Mouse (Mus musculus): ENCODE data around the gene Mroh3.

The Mroh3 gene

DNA sequence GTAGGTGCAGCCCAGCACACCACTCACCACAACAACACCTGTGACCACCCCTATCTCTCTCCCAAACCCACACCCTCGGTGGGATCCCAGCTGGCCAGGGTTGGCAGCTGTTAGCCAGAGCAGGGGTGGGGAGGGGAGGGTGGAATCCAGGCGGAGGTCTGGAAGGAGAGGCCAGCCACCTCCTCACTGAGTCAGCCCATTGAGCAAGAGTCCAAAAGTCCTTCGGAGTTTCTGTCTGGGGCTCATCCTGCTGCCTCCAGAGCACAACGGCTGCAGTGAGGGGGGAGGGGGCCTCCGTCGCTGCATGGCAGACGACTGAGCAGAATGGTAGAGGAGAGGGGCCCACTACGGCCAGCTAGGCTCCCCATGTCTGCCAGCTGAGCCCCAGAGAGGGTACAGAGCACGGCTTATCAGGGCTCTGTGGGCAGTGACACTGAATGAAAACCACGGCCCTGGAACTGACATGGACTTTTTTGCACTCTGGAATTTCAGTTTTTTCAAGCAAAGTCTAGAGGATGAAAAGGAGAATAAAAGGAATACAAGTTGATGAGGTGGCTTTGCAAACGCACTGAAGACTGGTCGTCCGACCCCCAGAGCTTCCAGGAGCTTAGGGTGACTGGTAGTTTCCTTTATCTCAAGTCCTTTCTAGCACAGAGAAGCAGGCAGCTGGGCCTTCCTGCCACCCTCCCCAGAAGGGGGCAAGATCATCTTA, 15.9 kb upstream of the Mroh3 start:
- in situ Hi-C loops (cut with MboI; ENCODE audit: low sequenced_read_pairs) = no loop called here

DNA sequence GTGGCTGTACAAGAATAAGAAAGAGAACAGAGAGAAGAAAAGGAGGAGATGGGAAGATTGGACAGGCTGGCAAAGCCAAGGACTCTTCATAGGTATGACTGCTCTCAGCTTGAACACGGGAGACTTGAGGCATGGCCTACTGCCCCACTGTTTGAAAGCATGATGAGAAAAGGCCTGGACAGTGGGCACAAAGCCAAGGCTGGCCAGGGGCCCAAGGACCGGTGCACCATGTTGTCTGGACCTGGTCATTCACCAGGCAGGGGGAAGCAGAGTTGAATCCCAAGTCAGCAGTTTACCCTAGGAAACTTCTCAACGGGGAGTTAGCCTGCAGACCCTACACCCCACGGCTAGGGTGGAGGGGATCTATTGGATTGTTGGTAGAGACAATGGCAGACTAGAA, 15.2 kb upstream of the Mroh3 start:
- in situ Hi-C loops (cut with MboI; ENCODE audit: low sequenced_read_pairs) = no loop called here

DNA sequence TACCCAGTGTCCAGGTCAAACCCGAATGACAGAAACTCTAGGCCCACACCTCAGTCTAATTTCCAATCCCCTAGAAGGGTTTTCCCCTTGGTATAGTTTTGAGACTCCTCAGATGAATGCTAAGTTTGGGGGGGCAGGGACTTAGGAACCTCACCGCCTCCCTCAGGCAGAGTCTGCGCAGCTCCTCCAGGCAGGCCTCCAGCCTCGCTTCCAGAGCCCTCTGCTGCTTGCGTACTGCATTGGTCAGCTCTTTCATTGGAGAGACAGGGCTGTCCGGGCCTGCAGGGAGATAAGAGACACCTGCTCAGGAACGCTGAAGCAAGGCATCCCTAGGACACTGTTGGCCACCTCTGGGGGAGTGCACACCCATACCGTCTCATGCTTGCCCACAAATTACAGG, 14.0 kb upstream of the Mroh3 start:
- in situ Hi-C loops (cut with MboI; ENCODE audit: low sequenced_read_pairs) = no loop called here

DNA sequence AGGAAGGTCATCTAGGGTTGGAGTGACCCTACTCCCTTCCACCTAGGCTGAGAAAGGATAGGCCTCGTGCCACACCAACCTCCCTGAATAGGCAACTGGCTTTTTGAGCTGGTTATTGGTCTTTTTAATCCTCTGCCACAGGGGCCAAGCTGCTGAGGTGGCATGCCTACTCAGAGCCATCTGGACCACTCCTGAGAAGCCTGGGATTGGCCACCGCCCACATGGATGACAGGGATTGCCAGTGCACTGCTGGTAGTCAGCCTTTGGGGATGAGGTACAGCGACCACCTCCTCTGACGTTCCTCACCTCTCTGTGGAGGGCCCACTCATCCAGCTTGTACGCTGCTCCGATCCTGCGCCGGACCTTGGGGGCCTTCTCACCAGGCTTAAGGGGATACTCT, 13.2 kb upstream of the Mroh3 start:
- in situ Hi-C loops (cut with MboI; ENCODE audit: low sequenced_read_pairs) = no loop called here

- in situ Hi-C loops (cut with MboI; ENCODE audit: low sequenced_read_pairs) = no loop called here
Measured at GRCm38 (mm10) chr1:136223758-136224342, 11.2 kb upstream of the Mroh3 start.

DNA sequence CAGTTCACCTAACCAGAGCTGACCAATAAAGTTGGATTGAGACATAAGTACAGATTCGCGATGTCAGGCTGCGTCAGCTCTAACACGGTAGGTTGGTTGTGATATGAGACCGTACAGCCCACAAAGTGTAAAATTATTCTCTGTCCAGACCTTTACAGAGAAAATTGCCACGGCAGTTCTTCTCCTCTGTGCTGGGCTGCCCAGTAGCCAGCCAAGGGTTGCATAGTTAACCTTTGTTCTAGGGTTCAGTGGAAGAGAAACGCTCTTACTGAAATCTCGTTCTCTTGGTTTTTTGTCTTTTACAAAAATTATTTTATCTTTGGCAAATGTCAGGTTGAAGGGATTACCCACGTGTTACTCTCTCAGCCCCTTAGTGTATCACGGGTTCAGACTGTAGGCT, 9.8 kb upstream of the Mroh3 start:
- in situ Hi-C loops (cut with MboI; ENCODE audit: low sequenced_read_pairs) = no loop called here

GRCm38 (mm10) chr1:136220037-136220871, 7.6 kb upstream of the Mroh3 start:
- in situ Hi-C loops (cut with MboI; ENCODE audit: low sequenced_read_pairs) = no loop called here

- in situ Hi-C loops (cut with MboI; ENCODE audit: low sequenced_read_pairs) = no loop called here
Measured at GRCm38 (mm10) chr1:136214304-136214703, 1.7 kb upstream of the Mroh3 start.

DNA sequence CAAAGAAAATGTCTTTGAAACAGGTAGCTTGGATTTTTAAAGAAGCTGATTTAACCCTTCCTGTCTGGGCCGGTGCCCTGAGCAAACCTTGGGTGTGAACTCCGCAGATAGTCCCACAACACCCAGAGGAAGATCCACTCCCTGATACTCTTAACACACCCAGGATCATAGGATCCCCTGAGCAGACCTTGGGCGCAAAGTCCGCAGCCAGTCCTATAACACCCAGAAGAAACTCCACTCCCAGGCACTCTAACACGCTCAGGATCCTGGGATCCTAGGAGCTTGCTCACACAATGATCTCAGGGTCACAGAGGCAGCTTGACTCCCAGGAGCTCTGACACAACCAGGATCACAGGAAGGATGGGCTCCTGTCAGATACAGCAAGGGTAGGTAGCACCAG, 22.6 kb downstream of the Mroh3 start:
- in situ Hi-C loops (cut with MboI; ENCODE audit: low sequenced_read_pairs) = no loop called here

- in situ Hi-C loops (cut with MboI; ENCODE audit: low sequenced_read_pairs) = no loop called here
Measured at GRCm38 (mm10) chr1:136179511-136180001, 33.1 kb downstream of the Mroh3 start.

DNA sequence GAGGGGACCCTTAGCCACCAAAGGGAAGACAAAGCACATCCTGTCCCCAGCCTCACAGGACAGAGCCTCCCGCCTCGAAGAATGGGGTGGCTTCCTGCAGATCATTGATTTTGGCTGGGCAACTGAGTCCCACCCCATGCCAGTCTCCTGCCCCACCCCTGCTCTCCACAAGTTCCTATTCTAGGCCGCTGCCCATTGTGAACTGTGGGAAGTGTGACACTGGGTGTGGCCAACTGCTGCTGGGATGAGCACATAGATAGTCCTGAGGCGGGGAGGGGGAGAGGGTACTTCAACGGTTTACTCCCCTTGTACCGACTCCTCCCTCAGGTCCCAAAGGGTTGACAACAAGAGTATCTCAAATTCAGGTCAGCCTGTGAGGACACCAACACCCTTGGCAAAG, 33.9 kb downstream of the Mroh3 start:
- in situ Hi-C loops (cut with MboI; ENCODE audit: low sequenced_read_pairs) = no loop called here

DNA sequence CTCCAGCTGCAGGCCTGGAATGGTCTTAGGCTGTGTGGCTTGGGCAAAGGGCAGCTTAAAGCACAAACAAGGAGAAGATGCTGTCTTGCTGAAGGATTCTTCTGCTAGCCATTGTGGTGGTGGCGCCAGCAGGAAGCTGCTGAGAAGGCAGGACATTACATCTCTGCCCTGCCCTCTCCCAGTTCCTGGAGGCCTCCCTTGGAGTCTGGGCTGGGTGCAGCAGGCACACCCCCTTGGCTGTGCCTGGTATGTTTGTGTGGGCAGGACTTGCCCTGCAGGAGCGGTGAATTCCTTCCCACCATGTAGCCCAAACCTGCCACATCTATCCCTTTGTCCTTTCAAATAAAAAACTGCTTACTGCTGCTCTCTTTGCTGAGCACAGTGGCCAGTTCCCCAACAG, 35.5 kb downstream of the Mroh3 start:
- in situ Hi-C loops (cut with MboI; ENCODE audit: low sequenced_read_pairs) = no loop called here

- in situ Hi-C loops (cut with MboI; ENCODE audit: low sequenced_read_pairs) = no loop called here
Measured at GRCm38 (mm10) chr1:136175183-136175582, 37.4 kb downstream of the Mroh3 start.

GRCm38 (mm10) chr1:136174101-136174606, 38.5 kb downstream of the Mroh3 start:
- in situ Hi-C loops (cut with MboI; ENCODE audit: low sequenced_read_pairs) = no loop called here

- in situ Hi-C loops (cut with MboI; ENCODE audit: low sequenced_read_pairs) = no loop called here
Measured at GRCm38 (mm10) chr1:136172696-136173095, 39.9 kb downstream of the Mroh3 start.

GRCm38 (mm10) chr1:136170109-136170508, 42.5 kb downstream of the Mroh3 start:
- in situ Hi-C loops (cut with MboI; ENCODE audit: low sequenced_read_pairs) = no loop called here

DNA sequence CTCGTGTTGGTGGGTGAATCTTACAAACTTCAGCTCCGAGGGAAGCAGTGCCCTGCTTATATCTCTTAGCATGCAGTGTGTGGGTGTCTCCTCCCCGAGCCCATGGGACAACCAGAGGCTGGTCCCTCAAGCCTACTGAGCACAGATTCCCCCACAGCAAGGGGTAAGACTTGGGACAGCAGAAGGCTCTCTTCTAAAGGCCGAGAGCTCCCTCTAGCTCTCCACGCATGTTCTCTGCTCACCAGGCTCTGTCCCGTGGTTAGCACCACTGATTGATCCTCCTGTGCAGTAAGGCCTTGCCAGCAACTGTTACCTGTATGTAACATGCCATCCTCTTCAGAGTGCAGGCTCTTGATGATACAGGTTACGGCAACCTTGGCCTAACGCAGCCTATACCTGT, 45.0 kb downstream of the Mroh3 start:
- in situ Hi-C loops (cut with MboI; ENCODE audit: low sequenced_read_pairs) = no loop called here

- in situ Hi-C loops (cut with MboI; ENCODE audit: low sequenced_read_pairs) = no loop called here
Measured at GRCm38 (mm10) chr1:136165436-136165835, 47.2 kb downstream of the Mroh3 start.

DNA sequence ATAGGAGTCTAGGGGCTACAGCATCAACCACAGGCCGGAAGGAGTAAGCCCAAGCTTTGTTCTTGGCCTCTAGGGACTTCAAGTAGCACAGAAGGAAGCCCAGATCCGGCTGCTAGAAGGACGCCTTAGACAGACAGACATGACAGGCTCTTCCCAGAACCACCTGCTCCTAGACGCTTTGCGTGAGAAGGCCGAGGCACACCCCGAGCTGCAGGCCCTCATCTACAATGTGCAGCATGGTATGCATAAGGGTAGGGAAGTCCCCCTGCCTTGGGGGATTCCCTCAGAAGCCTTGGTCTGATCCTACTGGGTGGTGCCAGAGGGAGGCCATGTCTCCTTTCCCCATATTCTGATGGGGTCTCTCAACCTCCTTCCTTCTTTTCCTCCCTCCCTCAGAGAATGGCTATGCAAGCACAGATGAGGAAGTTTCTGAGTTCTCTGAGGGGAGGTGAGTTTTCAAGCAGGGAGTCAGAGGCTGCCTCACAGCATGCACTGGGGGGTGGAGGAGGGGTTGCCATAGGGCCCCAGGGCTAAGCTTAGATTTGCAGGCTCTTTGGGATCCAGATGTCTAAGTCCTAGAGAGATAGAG, 51.2 kb downstream of the Mroh3 start:
- in situ Hi-C loops (cut with MboI; ENCODE audit: low sequenced_read_pairs) = no loop called here

- in situ Hi-C loops (cut with MboI; ENCODE audit: low sequenced_read_pairs) = no loop called here
Measured at GRCm38 (mm10) chr1:136160930-136161329, 51.7 kb downstream of the Mroh3 start.

DNA sequence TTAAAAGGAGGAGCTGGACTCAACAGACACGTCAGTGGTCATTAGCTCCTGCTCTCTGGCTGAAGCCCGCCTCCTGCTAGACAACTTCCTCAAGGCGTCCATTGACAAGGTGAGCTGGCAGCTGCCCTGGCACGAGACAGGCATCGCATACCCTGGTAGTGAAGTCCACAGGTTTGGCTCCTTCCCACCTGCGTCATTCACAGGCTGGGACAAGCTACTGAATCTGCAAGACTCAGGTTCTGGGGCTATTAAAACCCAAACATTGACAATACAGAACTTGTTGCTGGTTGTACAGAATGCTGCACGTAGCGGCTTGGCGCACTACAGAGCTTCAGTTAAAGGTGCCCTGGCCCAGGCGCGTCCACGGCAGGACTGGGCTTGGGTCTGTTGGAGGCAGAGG, 52.3 kb downstream of the Mroh3 start:
- in situ Hi-C loops (cut with MboI; ENCODE audit: low sequenced_read_pairs) = no loop called here

All from CH12F3 (cell line).